Mouse (Mus musculus) splenic B cell, adult 2 months (primary cell): Measurements from ENCODE around the gene Crnkl1.

Experiments used
- DNase-seq: peaks from one replicate; pipeline ENCODE4 v3.0.0-alpha.2; 2011; ENCODE audit warnings: low read depth, low spot score
- H3K27me3 ChIP-seq: 2 replicates; pipeline ENCODE4 v1.6.1; 2012; ENCODE audit warnings: mild to moderate bottlenecking, low read length, moderate library complexity, mixed read lengths; ENCODE audit not compliant: control insufficient read depth, poor library complexity, insufficient read depth, severe bottlenecking
- H3K36me3 ChIP-seq: 2 replicates; pipeline ENCODE4 v1.6.1; 2012; ENCODE audit warnings: mild to moderate bottlenecking, low read length, moderate library complexity, mixed read lengths; ENCODE audit not compliant: control insufficient read depth, poor library complexity, insufficient read depth, severe bottlenecking

Crnkl1 gene

GRCm38 (mm10) chr2:145934339-145935231 is at the start of gene Crnkl1, which contains the start of gene Cfap61:
Gene Crnkl1, minus strand, starts transcription at chr2:145935014.
Gene Cfap61, plus strand, starts transcription at chr2:145934784.
- Histone ChIP-seq H3K36me3 (peaks cover 7% of the 10 kb centered on the region; the same call in 1 of the 2 replicates), H3K27me3 (no peaks in the 10 kb centered on the region; the same call in 1 of the 2 replicates)
- DNase-seq, result peak; percentile 96

- Histone ChIP-seq H3K27me3 (no peaks in the 10 kb centered on the region), H3K36me3 (no peaks in the 10 kb centered on the region)
- DNase-seq, result no peak
These were observed 47.7 kb upstream of the Crnkl1 start for GRCm38 (mm10) chr2:145982317-145983045.

- no peak for DNase-seq
- Histone ChIP-seq H3K27me3 (no peaks in the 10 kb centered on the region), H3K36me3 (no peaks in the 10 kb centered on the region)
These were observed 46.9 kb upstream of the Crnkl1 start for GRCm38 (mm10) chr2:145981699-145982112.

GRCm38 (mm10) chr2:145980881-145981280 is 46.1 kb upstream of the Crnkl1 start:
- DNase-seq, result no peak
- no peaks in the 10 kb centered on the region for H3K27me3 ChIP-seq
- H3K36me3 ChIP-seq, result no peaks in the 10 kb centered on the region

GRCm38 (mm10) chr2:145979616-145980015 is 44.8 kb upstream of the Crnkl1 start:
- DNase-seq, result no peak
- Histone ChIP-seq H3K27me3 (no peaks in the 10 kb centered on the region), H3K36me3 (no peaks in the 10 kb centered on the region)

GRCm38 (mm10) chr2:145972571-145972970 is 37.8 kb upstream of the Crnkl1 start:
- DNase-seq, result no peak
- Histone ChIP-seq H3K36me3 (no peaks in the 10 kb centered on the region), H3K27me3 (no peaks in the 10 kb centered on the region)

GRCm38 (mm10) chr2:145971237-145972010 is 36.6 kb upstream of the Crnkl1 start:
- no peak for DNase-seq
- Histone ChIP-seq H3K27me3 (no peaks in the 10 kb centered on the region), H3K36me3 (no peaks in the 10 kb centered on the region)

GRCm38 (mm10) chr2:145970751-145971150 is 35.9 kb upstream of the Crnkl1 start:
- DNase-seq, result no peak

GRCm38 (mm10) chr2:145961861-145962260 is 27.0 kb upstream of the Crnkl1 start:
- H3K27me3 ChIP-seq, result no peaks in the 10 kb centered on the region
- no peaks in the 10 kb centered on the region for H3K36me3 ChIP-seq
- no peak for DNase-seq

More at GRCm38 (mm10) chr2:145970751-145971150, 35.9 kb upstream of the Crnkl1 start:
- H3K36me3 ChIP-seq, result no peaks in the 10 kb centered on the region
- no peaks in the 10 kb centered on the region for H3K27me3 ChIP-seq

- no peaks in the 10 kb centered on the region for H3K27me3 ChIP-seq
- no peak for DNase-seq
- H3K36me3 ChIP-seq, result no peaks in the 10 kb centered on the region
These were observed 23.7 kb upstream of the Crnkl1 start for GRCm38 (mm10) chr2:145958551-145958950.

GRCm38 (mm10) chr2:145958097-145958496 is 23.3 kb upstream of the Crnkl1 start:
- Histone ChIP-seq H3K36me3 (no peaks in the 10 kb centered on the region), H3K27me3 (no peaks in the 10 kb centered on the region)
- DNase-seq, result no peak

- Histone ChIP-seq H3K36me3 (no peaks in the 10 kb centered on the region), H3K27me3 (no peaks in the 10 kb centered on the region)
- peak; percentile 52 for DNase-seq
These were observed 22.6 kb upstream of the Crnkl1 start for GRCm38 (mm10) chr2:145957450-145957849.

- Histone ChIP-seq H3K27me3 (no peaks in the 10 kb centered on the region), H3K36me3 (no peaks in the 10 kb centered on the region)
- no peak for DNase-seq
These were observed 21.5 kb upstream of the Crnkl1 start for GRCm38 (mm10) chr2:145956318-145956717.

- no peaks in the 10 kb centered on the region for H3K36me3 ChIP-seq
- H3K27me3 ChIP-seq, result no peaks in the 10 kb centered on the region
- DNase-seq, result no peak
These were observed 21.0 kb upstream of the Crnkl1 start for GRCm38 (mm10) chr2:145955844-145956243.
